Mouse (Mus musculus) brain, embryonic 14.5 days (tissue): Measurements from ENCODE around the gene Dnhd1. TPM values are rescaled to one million over a fixed set of nuclear protein-coding genes. Genes with fewer than 3 reads are reported as not detected.
A peak's percentile ranks its signal among the peaks of the same experiment; 100 is the strongest.

ENCODE experiments used
- DNase-seq: peaks from one replicate; pipeline ENCODE4 v3.0.0-alpha.2; 2011; ENCODE audit warnings: low read depth
- CTCF ChIP-seq: fragments of 200-500 bp; IDR thresholded peaks from 2 replicates; pipeline ENCODE4 v1.5.1; 2012; ENCODE audit warnings: inconsistent platforms, mild to moderate bottlenecking, moderate library complexity, borderline replicate concordance; ENCODE audit not compliant: insufficient read depth, insufficient read length; ENCODE audit errors: extremely low read depth
- POLR2A ChIP-seq: fragments of 200-500 bp; IDR thresholded peaks from 2 replicates; pipeline ENCODE4 v1.6.1; 2012; ENCODE audit warnings: mild to moderate bottlenecking, inconsistent platforms, borderline replicate concordance; ENCODE audit not compliant: poor library complexity, insufficient read depth, insufficient read length, severe bottlenecking; ENCODE audit errors: extremely low read depth
- polyA plus RNA-seq: library from polyadenylated mRNA; depleted of rRNA; stranded (reverse); fragments of >200 nt; gene quantifications from 2 replicates; pipeline ENCODE4 v1.2.3, GENCODE M21; 2012; rRNA removed

Dnhd1 gene
- polyA plus RNA-seq, 1 experiment = 6.3 TPM

- TF ChIP-seq POLR2A (peak; percentile 86), CTCF (peak; percentile 34; the same call in 1 of the 2 replicates)
- peak; percentile 96 for DNase-seq
These were observed 93.4 kb downstream of the Dnhd1 start, which contains the start of gene Taf10 for GRCm38 (mm10) chr7:105743926-105744590. TSS of gene Taf10 (minus strand) at chr7:105744361.

- TF ChIP-seq POLR2A (no peak), CTCF (no peak)
- no peak for DNase-seq
These were observed 97.1 kb downstream of the Dnhd1 start for GRCm38 (mm10) chr7:105747776-105748175.

DNA sequence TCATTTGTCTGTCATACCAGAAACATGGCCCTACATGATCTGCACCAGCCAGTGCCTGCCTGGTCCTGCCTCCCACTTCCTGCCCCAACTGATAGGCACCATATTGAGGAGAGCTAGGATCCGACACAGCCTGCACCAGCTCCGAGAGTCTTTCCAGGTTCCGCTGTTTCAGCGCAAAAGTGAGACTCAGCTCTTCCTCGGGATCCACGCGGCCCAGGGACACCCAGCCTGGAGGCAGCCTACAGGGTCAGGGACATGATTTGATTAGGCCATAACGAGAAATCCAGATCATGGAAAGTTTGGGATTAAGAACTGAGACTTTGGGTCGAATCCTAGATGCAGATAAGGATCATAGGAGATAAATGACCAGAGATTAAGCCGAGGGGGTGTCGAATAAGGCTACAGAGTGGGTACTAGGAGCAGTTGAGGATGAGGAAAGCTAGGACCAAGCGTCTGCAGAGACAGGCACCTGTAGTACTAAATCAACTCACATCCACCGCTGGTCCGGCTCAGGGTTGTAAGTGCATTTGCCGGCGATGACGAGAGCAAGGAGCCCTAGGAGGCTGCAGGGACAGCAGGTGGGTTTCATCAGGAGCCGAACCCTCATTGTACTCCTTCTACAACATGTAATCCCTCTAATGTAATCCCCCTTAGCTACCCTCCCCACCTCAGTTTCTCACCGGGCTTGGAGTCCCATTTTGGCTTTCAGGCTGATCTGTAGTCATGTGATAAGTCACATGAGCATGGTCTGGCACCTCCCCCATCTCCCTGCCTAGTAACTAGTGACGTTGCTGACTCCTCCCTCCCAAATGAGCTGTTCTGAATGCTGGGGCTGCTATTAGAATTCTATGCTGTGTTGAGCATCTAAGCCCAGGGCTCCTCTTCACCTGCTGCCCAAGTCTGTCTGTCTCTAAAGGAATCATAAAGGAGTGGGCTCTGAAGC is 101.1 kb downstream of the Dnhd1 start, which contains the start of gene Tpp1:
Gene Tpp1, minus strand, starts transcription at position 745 of the 943 bp plus-strand sequence.
- TF ChIP-seq CTCF (no peak), POLR2A (no peak)
- DNase-seq = peak; percentile 97

- DNase-seq = no peak
These were observed 102.1 kb downstream of the Dnhd1 start for GRCm38 (mm10) chr7:105752716-105753115.

DNA sequence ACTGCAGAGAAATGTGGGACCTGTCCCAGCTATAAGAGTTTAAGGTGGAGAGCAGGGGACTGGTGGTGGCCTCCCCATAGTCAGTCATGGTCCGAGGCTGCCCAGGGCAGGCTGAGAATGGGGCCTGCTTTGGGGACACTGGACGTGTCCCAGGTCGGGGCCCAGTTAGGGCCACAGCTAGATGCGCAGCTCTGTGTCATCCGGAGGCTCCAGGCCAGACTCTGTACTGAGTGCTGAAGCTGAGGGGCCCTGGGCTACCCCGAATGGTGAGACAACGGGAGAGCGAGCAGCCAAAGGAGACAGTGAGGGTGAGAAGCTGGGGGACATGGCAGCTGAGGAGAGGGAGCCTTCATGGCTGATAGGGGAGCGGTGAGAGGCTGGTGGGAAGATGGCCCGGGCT is 102.7 kb downstream of the Dnhd1 start:
- no peak for TF ChIP-seq CTCF
- no peak for TF ChIP-seq POLR2A
- DNase-seq = no peak

More at GRCm38 (mm10) chr7:105752716-105753115, 102.1 kb downstream of the Dnhd1 start:
- TF ChIP-seq POLR2A (no peak), CTCF (no peak)

DNA sequence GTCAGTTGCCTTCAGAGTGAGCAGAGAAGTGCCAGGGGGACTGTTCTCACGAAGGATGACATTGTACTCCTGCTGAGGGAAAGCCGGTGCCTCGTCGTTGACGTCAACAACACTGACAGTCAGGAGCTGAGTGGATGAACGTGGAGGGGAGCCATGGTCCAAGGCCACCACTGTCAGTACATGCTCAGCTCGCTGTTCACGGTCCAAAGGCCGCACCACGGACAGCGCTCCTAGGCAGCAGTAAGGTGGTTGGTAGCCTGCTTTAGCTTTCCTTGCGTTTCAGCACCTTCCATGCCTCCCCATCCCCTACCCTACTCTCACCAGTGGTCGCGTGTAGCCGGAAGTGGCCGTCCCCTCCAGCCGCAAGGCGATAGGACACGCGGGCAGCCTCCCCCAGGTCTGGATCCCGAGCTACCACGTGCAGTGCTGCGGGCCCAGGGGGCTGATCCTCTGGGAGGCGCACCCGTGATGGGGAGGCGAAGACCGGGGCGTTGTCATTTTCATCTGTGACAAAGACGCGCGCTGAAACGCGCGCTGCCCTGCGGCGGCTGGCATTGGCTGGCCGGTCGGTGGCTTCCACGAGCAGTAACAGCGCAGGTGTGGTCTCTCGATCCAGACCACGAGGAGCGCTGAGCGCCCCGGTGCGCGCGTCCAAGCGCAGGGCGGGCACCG is 111.3 kb downstream of the Dnhd1 start:
- DNase-seq = no peak
- TF ChIP-seq POLR2A (no peak), CTCF (no peak)

DNA sequence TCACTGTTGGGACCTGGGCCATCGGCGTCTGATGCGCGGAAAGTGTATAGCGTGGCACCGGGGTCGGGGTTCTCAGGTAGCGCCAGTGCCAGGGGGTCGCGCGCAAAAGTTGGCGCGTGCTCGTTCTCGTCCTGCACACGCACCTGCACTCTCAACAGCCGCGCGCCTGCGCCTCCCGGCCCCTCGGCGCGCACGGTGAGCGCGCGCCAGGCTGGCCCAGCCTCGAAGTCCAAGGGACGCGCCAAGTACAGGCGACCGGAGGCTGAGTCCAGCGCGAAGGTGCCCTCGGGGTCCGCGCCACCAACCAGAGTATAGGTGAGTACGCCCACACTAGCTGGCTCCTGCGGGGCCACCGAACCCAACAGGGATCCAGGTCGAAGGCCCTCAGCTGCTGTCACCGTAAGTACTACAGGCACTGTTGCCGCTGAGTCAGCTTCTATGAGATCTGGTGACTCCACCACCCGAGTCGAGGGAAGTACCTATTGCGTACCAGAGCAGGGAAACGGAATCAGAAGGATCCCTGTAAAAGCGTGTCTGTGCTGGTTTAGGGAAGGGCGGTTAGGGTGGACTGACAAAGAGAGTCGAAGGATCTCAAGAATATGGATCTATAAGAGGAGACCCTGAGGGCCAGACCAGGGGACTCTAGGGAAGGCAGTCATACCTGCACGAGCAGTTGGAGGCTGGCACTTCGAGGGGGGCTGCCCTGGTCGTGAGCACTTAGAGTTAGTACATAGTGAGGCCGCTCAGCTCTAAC is 112.1 kb downstream of the Dnhd1 start:
- TF ChIP-seq CTCF (no peak), POLR2A (no peak)
- peak; percentile 22 for DNase-seq

DNA sequence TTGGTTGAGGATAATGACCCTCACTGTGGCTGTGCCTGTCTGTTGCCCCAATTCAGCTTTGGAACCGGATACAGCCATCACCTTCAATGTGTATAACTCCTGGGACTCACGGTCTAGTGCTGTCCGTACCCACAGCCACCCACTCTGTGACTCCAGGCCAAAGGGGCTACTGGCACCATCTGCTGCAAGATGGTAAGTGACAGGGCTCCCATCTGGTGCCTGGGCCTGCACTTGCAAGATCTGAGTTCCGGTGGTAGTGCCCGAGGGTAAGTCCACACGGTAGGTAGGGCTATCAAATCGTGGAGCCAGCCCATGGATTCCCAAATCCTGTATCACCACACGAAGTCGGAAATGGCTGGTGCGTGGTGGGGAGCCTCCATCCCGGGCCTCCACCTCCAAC is 113.7 kb downstream of the Dnhd1 start:
- TF ChIP-seq POLR2A (no peak), CTCF (no peak)
- DNase-seq = no peak

DNA sequence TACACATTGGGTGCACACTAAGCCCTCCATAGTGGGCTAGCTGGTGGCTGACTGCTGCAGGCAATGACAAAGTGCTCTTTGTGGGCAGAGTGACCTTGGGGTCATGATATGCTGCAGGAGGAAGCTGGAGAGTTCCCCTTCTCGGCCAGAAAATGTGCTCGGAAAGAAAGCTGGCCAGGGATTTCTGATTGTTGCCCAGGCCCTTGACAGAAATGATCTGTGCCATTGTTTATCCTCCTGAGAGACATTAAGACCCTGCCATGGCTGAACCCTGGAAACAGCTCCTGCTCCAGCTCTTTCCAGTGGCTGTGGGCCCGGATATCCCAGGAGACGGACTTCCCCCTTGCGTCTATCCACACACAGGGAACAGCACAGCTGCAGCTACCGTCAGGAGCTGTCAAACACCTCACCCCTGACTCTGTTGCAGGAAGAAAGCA is 117.1 kb downstream of the Dnhd1 start:
- TF ChIP-seq CTCF (no peak), POLR2A (no peak)
- peak; percentile 55 for DNase-seq

DNA sequence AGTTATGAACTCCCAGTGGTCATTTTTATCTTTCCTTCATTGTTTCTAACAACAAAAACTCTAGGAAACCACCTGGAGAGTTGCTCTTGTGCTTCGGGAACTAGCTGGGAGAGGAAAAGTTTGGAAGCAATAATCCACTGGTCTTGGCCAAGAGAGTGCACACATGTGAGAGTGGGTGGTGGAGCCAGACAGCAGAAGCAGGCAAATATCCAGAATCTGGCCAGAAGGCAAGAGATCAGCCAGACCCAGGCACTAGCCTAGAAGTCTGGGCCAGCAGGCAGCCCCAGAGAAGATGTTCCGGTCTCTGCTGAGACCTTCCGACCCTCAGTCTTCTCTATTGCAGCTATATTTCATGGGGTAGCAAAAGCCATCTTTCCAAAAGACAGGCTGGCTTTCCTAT is 119.3 kb downstream of the Dnhd1 start:
- no peak for TF ChIP-seq CTCF
- TF ChIP-seq POLR2A = no peak
- DNase-seq = no peak

Other genes starting within 250 kb of the Dnhd1 start
- gene Cnga4, start 246.3 kb upstream of the Dnhd1 start, polyA plus RNA-seq = 0.37 TPM in 2 replicates
- 2.1 and 3.0 TPM in 2 replicates for gene Cckbr, start 225.1 kb upstream of the Dnhd1 start, polyA plus RNA-seq
- 20.9 and 22.7 TPM in 2 replicates for gene Cavin3, start 168.5 kb upstream of the Dnhd1 start, polyA plus RNA-seq
- gene Smpd1, start 96.5 kb upstream of the Dnhd1 start, polyA plus RNA-seq = 51.2 and 59.6 TPM in 2 replicates
- 304 and 347 TPM in 2 replicates for gene Apbb1, start 69.2 kb upstream of the Dnhd1 start, polyA plus RNA-seq
- gene Hpx, start 50.7 kb upstream of the Dnhd1 start, polyA plus RNA-seq = 0.45 and 0.74 TPM in 2 replicates
- 96.5 and 127 TPM in 2 replicates for gene Trim3, start 17.3 kb upstream of the Dnhd1 start, polyA plus RNA-seq
- gene Timm10b, start 10.8 kb upstream of the Dnhd1 start, polyA plus RNA-seq = 101 and 145 TPM in 2 replicates
- 103 and 120 TPM in 2 replicates for gene Arfip2, start 10.4 kb upstream of the Dnhd1 start, polyA plus RNA-seq
- gene Gm45799, start 10.3 kb upstream of the Dnhd1 start, polyA plus RNA-seq = 73.1 and 134 TPM in 2 replicates
- gene Ilk, start 85.8 kb downstream of the Dnhd1 start, polyA plus RNA-seq = 175 and 199 TPM in 2 replicates
- 15.7 and 17.8 TPM in 2 replicates for gene Rrp8, start 86.6 kb downstream of the Dnhd1 start, polyA plus RNA-seq
- 204 and 302 TPM in 2 replicates for gene Taf10, start 93.5 kb downstream of the Dnhd1 start, polyA plus RNA-seq
- 42.8 and 48.1 TPM in 2 replicates for gene Tpp1, start 101.4 kb downstream of the Dnhd1 start, polyA plus RNA-seq
- 68.6 and 87.4 TPM in 2 replicates for gene Dchs1, start 136.8 kb downstream of the Dnhd1 start, polyA plus RNA-seq
- gene Mrpl17, start 160.3 kb downstream of the Dnhd1 start, polyA plus RNA-seq = 165 and 185 TPM in 2 replicates